Mouse (Mus musculus) fibroblast of lung, adult 2 months (primary cell): ENCODE data around the gene Galt.
"Not testable (repeated sequence)": the region's sequence is repeated elsewhere in the genome, so short reads cannot be mapped to it uniquely, and the experiment has no call there.

Source experiments
- DNase-seq: peaks from one replicate; pipeline ENCODE4 v3.0.0-alpha.2; 2011; ENCODE audit warnings: low read depth

The Galt gene

GRCm38 (mm10) chr4:41775840-41776239 lies 20.8 kb downstream of the Galt start:
- not testable (repeated sequence) for DNase-seq

- not testable (repeated sequence) for DNase-seq
Observed at GRCm38 (mm10) chr4:41781271-41781670, 26.2 kb downstream of the Galt start.

DNA sequence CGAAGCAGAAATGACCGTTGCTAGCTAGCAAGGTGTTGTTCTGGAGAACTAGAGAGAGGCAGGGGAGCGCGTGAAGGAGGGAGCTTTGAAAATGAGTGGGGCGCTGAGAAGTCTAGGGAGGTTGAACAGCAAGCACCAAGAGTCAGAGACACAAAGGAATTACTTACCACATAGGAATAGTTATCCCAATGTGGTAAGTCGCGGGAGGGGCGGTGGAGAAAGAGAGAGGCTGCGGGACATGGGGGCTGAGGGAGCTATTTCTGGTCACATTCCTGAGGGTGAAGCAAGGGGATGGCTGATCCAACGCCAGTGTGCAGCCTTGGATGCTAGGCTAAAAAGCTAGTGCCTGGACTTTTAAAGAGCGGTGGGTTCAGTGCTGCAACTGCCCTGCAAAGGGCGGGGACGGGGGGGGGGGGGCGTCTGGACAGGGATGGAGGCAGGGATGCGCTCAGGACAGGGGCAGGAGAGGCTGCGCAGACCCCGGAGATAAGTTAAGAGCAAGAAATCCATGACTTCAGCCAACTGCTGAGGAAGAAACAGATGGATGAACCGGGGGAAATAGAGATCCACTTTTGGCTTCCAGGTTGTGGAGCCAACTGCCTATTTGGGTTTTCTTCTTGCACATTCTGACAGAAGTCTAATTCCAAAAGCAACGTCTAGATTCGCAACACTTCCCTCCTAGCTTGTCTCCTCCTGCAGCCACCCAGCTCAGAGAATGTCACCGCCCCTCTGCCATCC lies 26.9 kb downstream of the Galt start:
- DNase-seq: not testable (repeated sequence)

DNA sequence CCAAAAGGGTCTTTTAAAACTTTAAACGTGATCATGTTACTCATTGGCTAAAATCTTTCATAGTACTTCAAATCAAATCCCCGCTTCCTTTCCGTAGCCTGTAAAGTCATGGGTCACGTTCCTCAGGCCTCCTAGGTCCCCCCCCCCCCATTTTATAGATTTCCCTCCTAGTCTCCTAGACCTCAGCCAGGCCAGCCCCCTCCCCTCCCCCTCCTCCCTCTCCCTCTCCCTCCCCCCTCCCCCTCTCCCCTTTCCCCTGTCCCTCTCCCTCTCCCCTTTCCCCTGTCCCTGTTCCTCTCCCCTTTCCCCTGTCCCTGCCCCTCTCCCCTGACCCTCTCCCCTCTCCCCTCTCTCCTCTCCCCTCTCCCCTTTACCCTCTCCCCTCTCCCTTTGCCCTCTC lies 27.7 kb downstream of the Galt start:
- not testable (repeated sequence) for DNase-seq

DNA sequence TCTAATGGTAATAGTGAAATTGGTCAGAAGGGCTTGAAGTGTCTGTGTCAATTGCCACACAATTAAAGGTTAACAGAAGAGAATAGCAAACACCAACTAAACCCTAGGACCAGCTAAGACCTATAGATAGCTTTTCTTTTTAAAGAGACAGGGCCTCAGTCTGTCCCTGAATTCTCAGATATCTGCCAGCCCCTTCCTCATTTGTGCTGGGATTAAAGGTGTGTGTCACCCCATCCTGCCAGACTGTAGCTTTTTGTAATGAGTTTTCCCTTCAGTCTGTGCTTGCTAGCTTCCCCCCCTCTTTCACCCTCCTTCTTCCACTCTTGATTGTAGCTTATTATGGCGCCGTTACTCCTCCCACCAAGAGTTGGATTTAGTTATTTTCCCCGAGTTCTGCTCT lies 28.2 kb downstream of the Galt start:
- DNase-seq: not testable (repeated sequence)
